Mouse (Mus musculus) CD4-positive helper T cell, adult 2 months (primary cell): ENCODE measurements around the gene Mrpl42.

ENCODE experiments used
- DNase-seq: peaks from one replicate; pipeline ENCODE4 v3.0.0-alpha.2; 2012; ENCODE audit warnings: low read depth, missing footprints, low spot score

Gene Mrpl42

DNA sequence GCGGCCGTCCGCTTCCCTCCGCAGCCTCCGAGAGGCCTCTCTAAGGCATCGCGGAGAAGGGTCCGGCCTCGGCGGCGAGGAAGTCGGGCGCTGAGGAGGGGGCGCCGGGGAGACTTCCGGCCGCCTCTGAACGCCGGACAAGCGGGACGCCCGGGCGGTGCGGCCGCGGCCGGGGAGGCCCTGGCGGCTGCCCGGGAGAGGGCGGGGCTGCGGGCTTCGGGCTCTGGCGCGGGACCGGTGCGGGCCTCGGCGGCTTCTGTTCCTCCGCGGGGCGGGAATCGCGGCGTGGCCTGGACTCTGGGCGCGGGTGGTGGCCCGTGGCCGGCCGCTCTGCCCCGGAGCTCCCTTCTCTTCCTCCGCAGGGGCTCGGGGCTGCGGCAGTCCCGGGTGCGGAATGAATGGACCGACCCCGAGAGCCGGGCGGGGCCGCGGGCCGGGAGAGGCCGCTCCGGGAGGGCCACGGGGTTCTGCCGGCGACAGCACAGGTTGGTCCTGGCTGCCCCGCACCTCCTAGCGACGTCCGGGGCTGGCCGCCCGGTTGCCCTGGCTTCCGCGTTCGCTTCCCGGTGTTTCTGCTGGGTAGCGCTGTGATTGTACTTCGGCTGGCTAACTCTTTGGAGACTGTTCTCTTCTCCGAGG is 13.7 kb upstream of the Mrpl42 start:
- peak; percentile 61 for DNase-seq

DNA sequence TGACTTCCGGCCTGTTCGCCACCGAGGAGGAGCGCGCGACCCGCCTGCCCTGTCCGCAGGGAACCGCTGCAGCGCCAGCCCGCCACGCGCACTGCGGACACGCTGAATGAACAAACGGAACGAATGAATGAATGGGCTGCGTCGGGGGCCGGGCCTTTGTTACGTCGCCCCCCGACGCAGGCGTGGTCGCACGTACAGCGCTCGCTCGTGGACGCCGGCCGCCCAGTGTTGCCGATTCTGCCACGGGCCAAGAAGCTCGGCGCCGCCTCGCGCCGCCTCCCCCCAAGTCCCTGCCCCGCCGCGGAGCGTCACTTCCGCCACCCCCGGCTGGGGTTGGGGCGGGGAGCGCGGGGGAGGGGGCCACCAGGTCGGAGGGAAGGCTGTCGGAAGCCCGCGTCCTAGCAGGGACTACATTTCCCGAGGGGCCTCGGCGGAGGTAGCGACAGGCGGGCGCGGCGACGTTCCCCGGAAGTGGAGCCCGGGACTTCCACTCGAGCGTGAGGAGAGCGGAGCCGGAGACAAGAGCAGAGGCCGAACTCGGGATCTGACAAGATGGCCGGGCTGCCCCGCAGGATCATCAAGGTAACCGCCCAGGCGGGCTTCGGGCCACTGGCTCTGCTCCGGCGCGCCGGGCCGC is 13.0 kb upstream of the Mrpl42 start, which contains the start of gene Ube2n:
Ube2n (plus strand) TSS at position 490 of the 637 bp plus-strand sequence.
- peak; percentile 97 for DNase-seq

DNA sequence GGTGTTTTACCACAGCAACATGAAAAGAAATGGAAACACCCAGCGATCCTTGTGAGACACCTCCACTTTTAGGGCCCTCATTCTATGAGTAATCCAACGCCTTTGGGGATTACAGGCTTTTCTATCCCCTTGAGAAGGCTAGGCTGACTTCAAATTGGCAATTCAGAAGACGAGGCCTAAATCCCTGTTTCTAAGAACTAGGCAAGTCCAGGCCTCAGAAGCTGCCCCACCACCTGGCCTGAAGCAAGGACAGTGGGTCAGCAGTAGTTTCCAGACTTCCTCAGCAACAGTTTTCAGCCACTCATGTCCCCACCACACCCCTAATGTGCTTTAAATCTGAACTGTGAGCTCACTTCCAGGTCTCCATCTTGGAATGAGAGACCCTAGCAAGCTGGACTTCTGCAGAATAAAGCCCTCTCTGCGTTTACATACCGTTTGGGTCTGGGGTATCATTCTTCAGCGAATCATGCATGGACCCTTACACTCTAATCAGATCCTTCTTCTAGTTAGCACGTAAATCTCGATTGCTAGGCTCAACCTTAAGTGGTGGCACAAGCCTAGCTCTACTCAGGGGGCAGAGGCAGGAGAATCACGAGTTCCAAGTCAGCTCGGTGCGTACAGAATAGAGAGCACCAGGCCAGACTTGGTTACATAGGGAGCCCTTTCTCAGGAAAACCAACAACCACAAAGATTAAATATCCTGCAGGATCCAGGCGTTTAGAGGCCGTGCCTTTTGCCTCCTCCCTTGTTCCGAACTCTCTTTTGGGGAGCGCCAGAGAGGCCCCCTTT is 12.2 kb upstream of the Mrpl42 start:
- no peak for DNase-seq

DNA sequence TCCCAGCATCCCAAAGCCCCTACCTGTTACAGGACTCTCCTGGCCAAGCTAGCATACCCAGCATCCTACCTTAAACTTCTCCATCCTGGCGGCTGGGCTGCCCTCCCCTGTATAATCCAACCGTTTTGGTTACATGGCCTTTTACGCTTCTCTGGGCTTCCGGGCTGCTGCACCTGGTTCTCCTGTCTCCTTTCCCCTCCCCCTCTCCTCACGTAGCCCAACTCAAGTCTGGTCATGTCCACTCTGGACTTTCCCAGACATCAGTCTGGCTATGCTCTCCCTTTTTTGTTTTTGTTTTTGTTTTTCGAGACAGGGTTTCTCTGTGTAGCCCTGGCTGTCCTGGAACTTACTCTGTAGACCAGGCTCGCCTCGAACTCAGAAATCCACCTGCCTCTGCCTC is 10.9 kb upstream of the Mrpl42 start:
- DNase-seq: no peak

DNA sequence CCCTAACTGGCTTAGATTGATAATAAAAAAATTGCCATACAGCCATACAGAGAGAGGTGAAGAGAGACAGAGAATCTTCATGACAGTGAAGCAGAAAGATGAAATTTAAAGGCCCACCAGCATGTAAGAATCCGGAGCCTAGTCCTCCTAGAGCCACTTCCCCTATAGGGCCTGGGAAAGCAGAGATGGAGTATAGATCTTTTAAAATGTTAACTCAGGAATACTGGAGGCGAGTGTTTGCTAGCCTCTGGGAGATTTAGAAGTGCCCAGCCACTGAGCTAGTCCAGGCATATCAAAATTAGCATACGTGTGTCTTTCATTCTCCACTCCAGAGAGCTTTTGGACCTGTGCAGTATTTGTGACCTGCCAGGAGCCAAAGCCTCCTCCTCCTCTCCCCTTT is 7.5 kb upstream of the Mrpl42 start:
- DNase-seq: no peak

DNA sequence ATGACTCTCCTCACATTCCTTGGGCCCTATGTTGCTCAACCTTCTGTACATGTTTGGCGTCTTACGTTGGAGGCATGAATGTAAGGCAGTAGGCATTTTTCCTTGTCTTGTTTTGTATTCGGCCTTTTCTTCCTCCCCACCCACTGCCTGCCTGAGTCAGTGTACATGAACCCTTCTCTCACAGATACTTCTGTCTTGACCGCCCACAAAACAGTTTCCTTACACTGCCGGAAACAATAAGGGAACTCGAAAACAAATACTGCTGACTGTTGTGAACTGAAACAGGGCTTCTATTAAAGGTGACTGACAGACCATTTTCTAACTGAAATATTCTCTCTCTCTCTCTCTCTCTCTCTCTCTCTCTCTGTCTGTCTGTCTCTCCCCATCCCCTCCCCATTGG is 7.1 kb upstream of the Mrpl42 start:
- peak; percentile 39 for DNase-seq

DNA sequence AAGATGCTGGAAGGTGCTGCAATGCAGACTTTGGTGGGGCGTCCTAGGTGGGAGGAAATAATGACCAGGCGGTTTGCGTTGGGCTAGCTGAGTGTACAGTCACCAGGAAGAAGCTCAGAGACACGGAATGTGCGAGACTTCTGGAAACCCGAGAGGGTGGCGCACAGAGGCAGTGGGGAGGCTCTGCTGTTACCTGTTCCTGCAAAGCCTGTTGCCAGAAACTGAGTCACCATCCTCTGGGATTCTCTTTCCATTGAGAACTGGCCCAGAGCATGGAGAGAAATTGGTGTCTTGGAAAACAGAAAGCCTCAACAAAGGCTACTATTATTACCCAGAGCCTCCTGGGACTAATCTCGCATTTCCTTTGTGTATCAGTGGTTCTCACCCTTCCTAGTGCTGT is 6.4 kb upstream of the Mrpl42 start:
- DNase-seq: no peak

DNA sequence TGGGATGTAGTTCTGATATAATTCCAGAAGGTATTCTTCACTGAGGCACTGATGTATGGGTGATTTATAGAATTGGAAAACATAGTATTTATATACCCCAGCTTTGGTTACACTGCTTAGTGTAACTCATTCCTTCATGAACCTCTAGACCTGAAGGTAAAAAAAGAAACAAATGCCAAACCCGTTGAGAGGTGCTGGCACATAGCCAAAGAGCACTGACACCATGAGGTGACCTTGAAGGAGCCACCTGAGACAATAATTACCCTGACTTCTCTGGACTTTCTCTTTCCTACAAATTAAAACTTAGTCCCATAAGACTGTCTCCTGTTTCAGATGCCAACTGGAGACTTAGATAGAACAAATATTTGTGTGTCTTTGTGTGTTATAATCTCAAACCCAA is 2.6 kb upstream of the Mrpl42 start:
- DNase-seq: no peak

DNA sequence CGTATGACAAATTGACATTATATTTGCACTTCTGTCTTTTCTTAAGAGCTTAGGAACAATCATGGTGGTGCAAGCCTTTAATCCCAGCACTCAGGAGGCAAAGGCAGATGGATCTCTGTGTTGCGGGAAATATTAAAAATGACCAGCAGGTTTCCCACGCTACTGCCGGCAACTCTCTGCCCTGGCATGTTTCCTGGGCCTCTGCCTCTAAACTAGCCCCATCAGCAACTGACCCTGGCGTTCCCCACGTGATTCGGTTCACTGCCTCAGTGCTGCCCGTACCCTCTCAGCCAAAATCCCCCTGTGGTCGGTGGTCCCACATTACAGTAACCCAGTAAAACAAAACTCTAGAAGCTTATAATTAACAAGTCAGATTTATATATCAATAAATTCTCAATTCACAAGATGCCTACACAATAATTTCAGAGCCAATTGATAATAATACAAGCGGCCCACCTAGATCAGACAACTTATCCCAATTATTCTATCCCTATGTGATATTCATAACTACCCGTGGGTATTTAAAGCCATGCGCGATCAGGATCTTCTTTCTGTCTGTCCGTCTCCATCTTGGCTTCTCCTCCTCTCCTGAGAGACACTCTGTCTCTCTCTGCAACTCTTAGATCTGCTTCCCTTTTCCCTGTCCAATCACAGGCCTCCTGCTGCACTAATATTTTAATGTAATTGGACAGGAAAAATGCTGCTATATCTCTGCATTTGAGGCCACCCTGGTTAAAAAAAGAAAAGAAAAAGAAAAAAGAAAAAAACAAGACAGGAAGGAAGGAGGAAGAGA is 1.9 kb upstream of the Mrpl42 start:
- DNase-seq: no peak

DNA sequence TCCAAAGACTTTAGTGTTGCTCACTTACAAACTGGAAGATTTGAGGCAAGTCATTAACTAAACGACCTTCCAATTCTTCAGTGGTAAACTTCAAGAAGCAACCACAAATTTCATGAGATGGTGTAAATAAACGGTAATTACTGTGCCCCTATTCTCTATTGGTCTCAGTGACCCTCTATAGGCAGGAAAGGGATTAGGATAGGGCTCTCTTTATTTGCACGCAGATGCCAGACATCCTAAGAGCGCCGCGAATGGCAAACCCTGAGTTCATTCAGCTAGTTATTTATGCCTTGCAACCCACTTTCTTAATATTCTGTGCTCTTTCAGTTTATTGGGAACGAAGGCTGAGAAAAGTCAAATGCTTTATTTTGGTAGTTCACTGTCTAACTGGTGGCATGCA is 707 bp downstream of the Mrpl42 start:
- DNase-seq: no peak

DNA sequence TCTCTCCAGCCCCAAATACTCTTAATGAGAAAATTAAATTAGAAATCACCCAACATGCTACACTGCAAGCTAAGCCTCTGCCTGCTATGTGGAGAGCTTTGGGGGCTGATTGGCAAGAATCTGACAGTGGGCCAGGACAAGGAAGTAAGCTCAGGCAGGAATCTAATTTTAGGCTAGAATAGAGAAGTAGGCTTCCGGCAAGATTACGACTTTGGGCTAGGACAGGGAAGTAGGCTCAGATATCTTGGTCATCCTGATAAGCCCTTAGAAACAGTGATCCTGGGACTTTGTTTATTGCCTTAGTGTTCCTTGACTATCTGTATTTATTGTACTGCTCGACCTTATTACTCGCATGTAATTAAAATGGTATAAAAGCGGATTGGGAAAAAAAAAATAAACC is 7.5 kb downstream of the Mrpl42 start:
- DNase-seq: no peak

DNA sequence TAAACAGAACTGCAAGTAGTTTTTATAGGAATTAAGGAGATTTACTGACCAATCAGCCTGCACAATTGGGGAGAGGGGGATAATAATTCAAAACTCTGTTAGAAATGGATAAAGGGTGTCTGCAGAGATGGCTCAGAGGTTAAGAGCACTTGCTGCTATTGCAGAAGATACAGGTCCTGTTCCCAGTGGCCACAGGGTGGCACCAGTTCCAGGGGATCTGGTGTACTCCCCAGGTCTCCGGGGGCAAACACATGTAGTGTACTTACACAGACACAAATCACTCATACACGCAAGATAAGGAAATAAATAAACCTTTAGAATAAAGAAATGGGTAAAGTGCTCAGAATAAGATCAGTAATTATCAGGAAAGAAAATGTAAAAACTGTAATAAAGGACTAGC is 12.1 kb downstream of the Mrpl42 start:
- no peak for DNase-seq

DNA sequence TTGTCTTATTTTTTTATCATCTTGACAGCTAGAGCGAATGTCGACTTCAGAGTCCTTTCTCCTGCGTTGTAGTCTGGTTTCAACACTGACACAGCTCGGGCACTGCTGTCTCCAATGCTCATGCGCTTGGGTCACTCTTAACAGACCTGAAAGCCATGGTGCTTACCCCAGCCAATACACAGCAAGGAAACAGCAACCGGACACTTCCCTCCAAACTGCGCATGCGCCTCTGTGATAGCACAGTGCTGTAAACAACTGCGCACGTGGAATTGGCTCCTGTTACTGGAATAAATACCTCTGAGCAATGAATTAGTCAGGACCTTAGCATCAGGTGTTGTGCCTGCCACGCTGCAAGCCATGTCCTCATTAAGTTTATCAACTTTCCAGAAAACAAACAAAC is 24.2 kb downstream of the Mrpl42 start:
- DNase-seq: no peak

DNA sequence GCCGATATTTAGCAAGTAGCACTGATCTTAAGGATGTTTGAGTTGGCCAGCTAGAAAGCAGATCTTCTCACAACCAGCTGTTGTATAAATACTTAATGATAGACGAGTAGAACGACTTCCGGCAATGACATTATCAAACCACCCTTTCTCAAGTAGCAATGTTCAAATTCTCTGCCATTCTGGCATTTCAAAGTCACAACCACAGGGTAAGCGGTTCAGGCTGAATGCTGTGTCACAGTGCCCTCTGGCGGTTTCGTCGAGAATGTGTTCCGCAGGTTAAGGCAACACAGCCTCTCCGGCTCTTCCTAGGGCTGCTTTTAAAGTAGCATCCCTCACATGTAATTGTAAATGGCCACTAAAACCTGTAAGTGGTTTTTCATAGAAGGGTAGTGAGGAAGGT is 25.8 kb downstream of the Mrpl42 start:
- peak; percentile 75 for DNase-seq

DNA sequence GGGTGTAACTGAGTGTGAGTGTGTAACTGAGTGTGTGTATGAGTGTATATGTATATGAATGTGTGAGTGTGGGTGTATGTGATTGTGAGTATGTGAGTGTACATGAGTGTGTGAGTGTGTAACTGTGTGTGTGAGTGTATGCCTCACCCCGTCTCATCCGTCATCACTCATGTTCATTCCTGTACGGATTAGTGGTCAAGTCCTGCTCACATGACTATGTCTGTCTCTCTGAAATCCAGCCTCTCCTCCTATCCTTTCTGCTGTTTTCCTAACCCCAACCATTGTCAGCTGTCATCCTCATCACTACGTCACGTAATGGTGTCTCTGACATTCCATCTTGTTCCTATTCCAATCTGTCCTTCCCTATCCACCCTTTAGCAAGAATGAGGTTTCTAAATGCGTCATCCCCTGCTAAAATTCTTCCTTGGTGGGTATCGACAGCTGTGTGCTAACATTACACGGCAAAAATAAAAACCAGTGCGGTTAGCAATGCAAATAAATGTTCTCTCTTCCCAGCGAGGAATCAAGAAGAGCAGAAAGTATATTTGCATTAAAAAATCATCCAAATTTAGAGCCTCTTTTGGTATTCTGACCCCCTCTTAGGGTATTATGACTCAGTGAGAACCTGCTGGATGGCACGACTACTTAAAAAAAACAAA is 29.7 kb downstream of the Mrpl42 start:
- no peak for DNase-seq

DNA sequence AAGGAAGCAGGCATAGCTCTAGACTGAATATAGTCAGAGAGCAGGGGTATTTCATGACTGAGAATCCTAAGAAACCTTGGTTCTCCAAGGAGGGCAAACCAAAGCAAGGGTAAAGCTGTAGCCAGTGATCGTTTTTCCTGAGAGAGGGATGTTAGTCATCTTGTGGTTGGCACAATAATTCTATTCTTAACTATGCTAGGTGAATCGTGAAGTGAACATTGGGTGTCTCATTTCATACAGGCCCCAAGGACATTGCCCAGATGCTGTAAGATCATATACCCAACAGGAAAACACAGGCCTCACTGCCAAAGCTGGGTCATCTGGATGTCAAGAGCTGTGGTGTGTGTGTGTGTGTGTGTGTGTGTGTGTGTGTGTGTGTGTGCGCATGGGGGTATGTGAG is 30.6 kb downstream of the Mrpl42 start:
- no peak for DNase-seq

DNA sequence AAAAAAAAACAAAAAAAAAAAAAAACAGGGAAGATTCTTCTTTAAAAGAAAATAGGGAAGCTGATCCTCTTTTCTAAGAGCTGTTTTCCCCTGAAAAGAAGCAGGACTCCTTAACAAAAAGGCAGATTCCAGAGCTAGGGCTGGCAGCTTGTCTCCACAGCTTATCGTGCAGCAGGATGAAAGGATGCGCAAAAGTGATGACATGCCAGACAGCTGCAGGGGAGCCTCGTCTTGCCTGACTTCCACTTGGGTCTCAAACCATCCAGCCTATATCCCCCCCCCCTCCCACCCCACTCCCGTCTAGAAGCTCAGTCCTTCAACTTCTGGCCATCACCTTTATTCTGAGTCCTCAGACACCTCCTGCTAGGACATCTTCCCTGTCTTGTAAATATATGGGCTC is 32.8 kb downstream of the Mrpl42 start:
- DNase-seq: no peak

DNA sequence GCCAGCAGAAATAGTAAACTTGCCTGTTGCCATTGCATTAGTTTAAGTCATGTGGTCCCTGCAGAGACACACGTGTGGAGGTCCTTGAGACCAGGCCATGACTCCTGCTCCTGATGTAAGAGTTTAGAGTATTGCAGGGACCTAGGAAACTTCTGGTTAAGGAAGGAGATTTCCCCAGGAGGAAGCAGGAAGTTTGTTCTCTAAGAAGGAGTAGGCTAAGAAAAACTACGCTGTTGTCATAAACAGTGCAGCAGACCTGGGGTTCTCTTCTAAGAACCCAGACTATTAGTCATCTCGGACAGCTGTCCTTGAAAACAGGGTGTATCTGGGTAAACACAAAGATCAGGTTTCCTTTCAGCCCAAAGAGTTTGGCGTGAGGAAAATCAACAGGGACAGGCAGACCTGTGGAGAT is 36.2 kb downstream of the Mrpl42 start:
- no peak for DNase-seq

DNA sequence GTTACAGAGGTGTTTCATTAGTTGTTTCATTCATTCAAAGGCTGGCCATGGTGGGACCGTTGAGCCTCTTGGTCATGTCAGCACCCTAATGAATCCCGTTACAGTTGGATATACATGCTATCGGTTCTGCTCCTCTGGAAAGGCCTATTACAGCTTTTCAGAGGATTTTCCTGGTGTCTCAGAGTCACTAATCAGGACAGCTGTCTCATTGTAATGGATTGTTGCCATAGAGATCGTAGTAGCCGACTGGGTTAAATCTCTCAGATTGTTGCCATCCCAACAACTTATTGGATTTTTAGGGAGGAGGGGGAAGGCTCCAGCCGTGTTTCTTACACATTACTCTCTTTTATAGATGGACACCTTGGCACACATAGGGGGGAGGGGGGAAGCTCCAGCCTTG is 37.2 kb downstream of the Mrpl42 start:
- no peak for DNase-seq

DNA sequence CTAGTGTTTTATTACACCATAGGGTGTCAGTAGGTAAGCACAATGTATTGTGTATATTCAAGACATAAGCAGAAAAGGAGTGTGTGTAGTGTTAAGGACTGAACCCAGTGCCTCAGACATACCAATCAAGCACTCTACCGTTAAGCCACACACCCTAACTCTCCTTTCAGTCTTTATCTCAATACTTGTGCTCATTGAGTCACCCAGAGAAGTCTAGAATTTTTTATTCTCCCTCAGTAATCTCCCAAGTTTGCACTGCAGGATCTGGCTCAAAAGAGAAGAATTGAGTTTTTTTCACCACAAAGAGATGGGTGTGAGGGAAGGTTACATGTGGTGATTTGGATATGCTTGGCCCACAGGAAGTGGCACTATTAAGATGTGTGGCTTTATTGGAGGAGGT is 39.5 kb downstream of the Mrpl42 start:
- DNase-seq: no peak

DNA sequence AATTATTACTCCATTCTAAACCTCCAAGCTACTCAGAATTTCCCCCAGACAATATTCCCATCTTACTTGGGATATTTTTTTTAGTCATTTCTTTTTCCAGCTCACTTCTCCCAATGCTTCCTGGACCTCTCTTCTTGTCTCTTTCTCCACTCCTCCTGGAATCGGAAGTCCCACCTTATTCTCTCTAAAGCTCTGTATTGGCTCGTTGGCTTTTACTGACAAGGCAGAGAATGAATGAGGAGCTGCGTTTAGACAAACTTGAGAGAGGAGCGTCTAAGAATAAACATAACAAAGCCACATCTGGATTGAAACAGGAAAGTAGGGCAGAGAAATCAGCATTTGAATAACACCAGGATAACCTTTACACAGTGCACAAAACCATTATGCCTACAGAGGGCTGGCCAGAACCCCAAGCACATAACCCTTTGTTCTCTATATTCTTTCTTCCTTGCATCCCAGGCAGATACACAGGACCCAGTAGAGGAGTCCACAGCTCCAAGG is 40.6 kb downstream of the Mrpl42 start:
- no peak for DNase-seq
